Mouse (Mus musculus): ENCODE results near the gene Asah2.
A peak's percentile ranks its signal among the peaks of the same experiment; 100 is the strongest.

Gene Asah2

GRCm38 (mm10) chr19:31971998-31972397, 136.0 kb downstream of the Asah2 start:
- DNase-seq (ENCODE audit: low spot score), result peak; percentile 80

DNA sequence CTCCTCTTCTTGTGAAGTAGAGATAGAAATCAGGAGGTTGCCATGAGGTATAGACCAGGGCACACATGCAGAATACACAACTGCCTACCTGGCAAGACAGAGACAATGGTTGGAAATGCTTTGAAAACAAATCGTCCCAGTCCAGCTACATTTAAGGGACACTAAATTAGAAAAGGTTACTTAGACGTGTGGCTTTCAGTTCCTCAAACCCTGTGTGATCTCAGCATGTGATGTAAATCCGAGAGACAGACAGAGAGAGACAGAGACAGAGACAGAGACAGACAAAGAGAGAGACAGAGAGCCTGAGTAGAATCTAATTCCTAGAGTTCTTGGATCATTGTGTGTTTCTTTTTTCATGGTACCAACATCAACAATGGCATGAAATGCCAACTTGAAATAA, 136.6 kb downstream of the Asah2 start:
- DNase-seq (ENCODE audit: low spot score), result no peak

DNA sequence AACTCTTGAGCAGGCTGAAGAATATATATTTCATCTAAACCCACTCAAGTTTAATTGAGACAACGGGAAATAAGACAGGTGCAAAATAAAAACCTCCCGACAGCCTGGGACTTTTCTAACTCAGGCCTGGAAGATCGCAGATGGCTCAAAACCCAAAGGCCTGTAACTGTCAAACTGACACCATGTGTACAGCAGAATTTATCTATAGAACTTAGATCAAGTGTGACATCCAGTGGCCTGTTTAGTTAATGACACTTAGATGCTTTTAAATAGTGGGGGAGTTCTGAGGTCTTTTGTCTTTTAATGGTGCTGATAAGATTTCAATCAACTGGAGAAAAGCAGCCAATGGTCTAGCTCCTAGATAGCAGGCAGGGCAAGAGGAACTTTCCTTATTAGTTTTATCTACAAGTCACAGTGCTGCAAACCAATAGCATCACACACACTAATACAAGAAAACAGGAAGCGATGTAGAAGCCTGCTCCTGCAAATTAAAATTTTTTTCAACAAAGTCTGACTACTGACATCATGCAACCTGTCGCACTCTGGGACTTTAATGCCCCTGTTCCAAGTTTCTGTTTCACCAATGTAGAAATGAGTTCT, 140.0 kb downstream of the Asah2 start:
- DNase-seq (ENCODE audit: low spot score), result no peak

- no peak for DNase-seq (ENCODE audit: low spot score)
Measured at GRCm38 (mm10) chr19:31963147-31963546, 144.9 kb downstream of the Asah2 start.

DNA sequence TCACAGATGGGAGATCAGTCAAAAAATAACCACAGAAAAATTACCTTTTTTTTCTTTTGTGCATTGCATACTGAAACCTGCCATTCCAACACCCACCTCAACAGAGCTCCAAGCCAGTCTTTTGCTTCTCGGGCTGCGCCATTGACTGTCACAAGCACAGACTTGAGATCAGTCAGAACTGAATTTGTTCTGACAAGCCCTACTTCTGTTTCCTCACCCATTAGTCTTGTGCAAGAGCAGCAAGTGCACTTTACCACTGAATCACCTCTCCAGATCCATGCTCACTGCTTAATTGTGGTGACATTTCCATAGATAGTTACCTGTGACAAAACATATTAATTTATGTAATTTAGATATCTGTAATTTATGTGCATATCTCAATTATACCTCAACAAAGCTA, 147.6 kb downstream of the Asah2 start:
- DNase-seq (ENCODE audit: low spot score), result no peak

- DNase-seq (ENCODE audit: low spot score), result no peak
Measured at GRCm38 (mm10) chr19:31956359-31956758, 151.7 kb downstream of the Asah2 start.

DNA sequence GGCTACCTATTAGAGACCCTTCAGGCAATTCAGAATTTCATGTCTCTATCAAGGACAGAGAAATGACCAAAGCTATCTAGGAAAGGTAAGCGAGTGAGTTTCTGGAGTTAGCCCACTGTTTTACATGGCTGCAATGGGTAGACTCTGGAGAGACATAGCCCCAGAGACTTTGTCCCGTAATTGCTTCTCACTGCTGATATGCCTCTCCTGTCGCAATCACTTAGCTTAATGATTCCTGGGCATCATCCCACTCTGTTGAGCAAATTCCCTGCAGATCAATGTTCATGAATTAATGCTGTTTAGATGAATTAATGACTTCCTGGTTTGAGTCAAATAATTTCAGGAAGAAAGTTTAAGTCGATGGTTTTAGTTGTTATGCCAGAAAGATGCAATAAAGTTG, 153.3 kb downstream of the Asah2 start:
- no peak for DNase-seq (ENCODE audit: low spot score)

DNA sequence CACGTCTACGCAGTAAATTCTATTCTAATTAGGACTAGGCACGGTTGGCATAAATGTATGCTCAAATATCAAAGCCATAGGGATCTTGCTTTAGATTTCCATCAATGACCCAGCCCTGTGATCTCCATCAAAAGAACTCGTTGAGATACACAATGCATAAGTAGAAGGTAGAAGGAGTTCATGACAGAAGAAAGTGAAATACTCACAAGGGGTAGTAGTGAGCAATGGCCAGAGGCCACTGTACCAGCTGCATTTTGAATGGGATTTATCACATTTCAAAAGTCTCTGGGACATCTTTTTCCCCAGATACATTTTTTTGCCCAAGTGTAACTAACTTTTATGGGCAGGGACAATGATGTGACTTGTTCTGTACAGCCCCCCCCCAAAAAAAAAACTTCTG, 153.7 kb downstream of the Asah2 start:
- no peak for DNase-seq (ENCODE audit: low spot score)

DNA sequence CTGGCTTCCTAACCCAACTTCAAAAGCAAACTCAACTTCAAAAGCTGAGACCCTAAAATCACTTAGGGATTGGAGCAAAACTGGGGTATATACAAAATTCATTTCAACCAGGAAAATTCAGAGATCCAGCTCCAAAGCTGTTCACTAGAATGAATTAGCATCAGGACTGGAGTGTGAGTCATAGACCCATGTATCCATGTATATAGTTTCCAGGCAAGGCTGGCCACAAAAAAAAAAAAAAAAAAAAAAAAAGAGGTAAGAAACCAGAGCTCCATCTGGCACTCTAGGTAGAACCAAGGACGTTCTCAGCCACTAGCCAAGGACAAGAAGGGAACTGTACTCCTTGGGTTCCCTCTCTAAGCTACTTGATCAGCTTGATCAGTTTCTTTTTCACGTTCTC, 154.2 kb downstream of the Asah2 start:
- DNase-seq (ENCODE audit: low spot score), result no peak

DNA sequence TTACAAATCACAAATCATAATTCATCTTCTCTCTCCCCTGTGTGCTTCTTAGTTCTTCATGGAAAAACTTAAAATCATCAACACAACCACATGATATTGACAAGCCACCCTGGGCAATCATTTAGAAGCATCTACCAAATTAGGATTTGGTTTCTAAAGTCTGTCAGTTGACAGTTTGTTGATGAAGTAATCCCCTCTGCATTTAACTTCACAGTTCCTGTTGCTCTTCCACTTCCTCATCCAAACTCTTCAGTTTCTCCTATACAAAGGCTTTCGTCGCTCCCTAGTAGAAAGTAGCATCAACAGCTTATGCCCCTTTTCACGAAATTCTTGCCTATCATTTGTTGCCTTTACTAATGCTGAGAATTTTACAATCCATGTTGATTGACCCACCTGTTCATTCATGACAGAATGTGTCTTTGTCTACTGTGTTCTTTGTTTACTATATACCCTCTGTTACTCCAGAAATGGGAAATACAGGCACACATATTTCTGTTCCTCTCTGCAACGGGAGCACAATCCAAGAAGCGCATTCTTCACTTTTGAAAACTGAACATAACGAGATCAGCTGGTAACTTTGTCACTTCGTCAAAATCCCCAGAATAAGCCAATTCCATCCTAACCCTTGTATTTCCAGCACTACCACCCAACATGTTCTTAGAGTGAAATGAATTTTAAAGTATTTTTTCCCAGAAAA, 157.1 kb downstream of the Asah2 start:
- DNase-seq (ENCODE audit: low spot score), result no peak

Data from urinary bladder, postnatal 25 days (tissue).